Mouse (Mus musculus) telencephalon, adult 2 months (tissue): ENCODE data around the gene Slc7a1.
A peak's percentile ranks its signal among the peaks of the same experiment; 100 is the strongest.

ENCODE experiments used
- DNase-seq: peaks from one replicate; pipeline ENCODE4 v3.0.0-alpha.2; 2011; ENCODE audit warnings: low read depth, low spot score

Slc7a1 gene

GRCm38 (mm10) chr5:148369178-148369577, 30.5 kb downstream of the Slc7a1 start:
- no peak for DNase-seq

- DNase-seq: no peak
These were observed 31.9 kb downstream of the Slc7a1 start for GRCm38 (mm10) chr5:148367816-148368215.

GRCm38 (mm10) chr5:148366455-148366854, 33.2 kb downstream of the Slc7a1 start:
- no peak for DNase-seq

GRCm38 (mm10) chr5:148363441-148364113, 36.1 kb downstream of the Slc7a1 start:
- no peak for DNase-seq

GRCm38 (mm10) chr5:148362296-148362695, 37.4 kb downstream of the Slc7a1 start:
- no peak for DNase-seq

- no peak for DNase-seq
These were observed 38.0 kb downstream of the Slc7a1 start for GRCm38 (mm10) chr5:148361759-148362010.

- no peak for DNase-seq
These were observed 38.6 kb downstream of the Slc7a1 start for GRCm38 (mm10) chr5:148360922-148361758.

GRCm38 (mm10) chr5:148359131-148359530, 40.6 kb downstream of the Slc7a1 start:
- no peak for DNase-seq

GRCm38 (mm10) chr5:148357168-148357567, 42.5 kb downstream of the Slc7a1 start:
- no peak for DNase-seq

GRCm38 (mm10) chr5:148355822-148356221, 43.9 kb downstream of the Slc7a1 start:
- no peak for DNase-seq

GRCm38 (mm10) chr5:148354536-148354935, 45.2 kb downstream of the Slc7a1 start:
- no peak for DNase-seq

- DNase-seq: no peak
These were observed 46.3 kb downstream of the Slc7a1 start for GRCm38 (mm10) chr5:148353429-148353828.

- peak; percentile 41 for DNase-seq
These were observed 50.2 kb downstream of the Slc7a1 start for GRCm38 (mm10) chr5:148349327-148350011.

GRCm38 (mm10) chr5:148348153-148348552, 51.6 kb downstream of the Slc7a1 start:
- DNase-seq: no peak

- DNase-seq: no peak
These were observed 53.2 kb downstream of the Slc7a1 start for GRCm38 (mm10) chr5:148346543-148346942.

- DNase-seq: no peak
These were observed 55.3 kb downstream of the Slc7a1 start for GRCm38 (mm10) chr5:148344374-148344773.

- DNase-seq: peak; percentile 69
These were observed 57.5 kb downstream of the Slc7a1 start for GRCm38 (mm10) chr5:148342061-148342741.

- no peak for DNase-seq
These were observed 60.6 kb downstream of the Slc7a1 start for GRCm38 (mm10) chr5:148339126-148339525.

- no peak for DNase-seq
These were observed 67.1 kb downstream of the Slc7a1 start for GRCm38 (mm10) chr5:148332622-148332974.

GRCm38 (mm10) chr5:148331926-148332621, 67.6 kb downstream of the Slc7a1 start:
- no peak for DNase-seq

GRCm38 (mm10) chr5:148331229-148331776, 68.4 kb downstream of the Slc7a1 start:
- no peak for DNase-seq
